Mouse (Mus musculus): ENCODE results near the gene Slc6a9. TPM values are rescaled to one million over a fixed set of nuclear protein-coding genes. Genes with fewer than 3 reads are reported as not detected.

Gene Slc6a9
- 0.50 TPM for polyA plus RNA-seq (2017; shearing (Covaris generic))

GRCm38 (mm10) chr4:117834457-117834844, at the start of gene Slc6a9:
TSS of gene Slc6a9 (plus strand) at chr4:117834506.

GRCm38 (mm10) chr4:117872471-117872886, 38.2 kb downstream of the Slc6a9 start, which contains the start of gene Ccdc24:
TSS of gene Ccdc24 (minus strand) at chr4:117872557.

GRCm38 (mm10) chr4:117882701-117883691, 48.7 kb downstream of the Slc6a9 start, which contains the start of gene B4galt2:
TSS of gene B4galt2 (minus strand) at chr4:117883487.

GRCm38 (mm10) chr4:117887133-117887532, 52.8 kb downstream of the Slc6a9 start, which contains the start of gene Atp6v0b:
TSS of gene Atp6v0b (minus strand) at chr4:117887333.

GRCm38 (mm10) chr4:117891738-117892161, 57.4 kb downstream of the Slc6a9 start, which contains the start of gene Dph2:
TSS of gene Dph2 (minus strand) at chr4:117892032.

GRCm38 (mm10) chr4:117914591-117915442, 80.5 kb downstream of the Slc6a9 start, which contains the start of gene Ipo13:
TSS of gene Ipo13 (minus strand) at chr4:117914999.

Other genes with a start within 250 kb of the Slc6a9 start
- gene Dmap1, start 152.2 kb upstream of the Slc6a9 start, polyA plus RNA-seq (2017; shearing (Covaris generic)), result 56.6 TPM
- gene Gm12845, start 110.1 kb upstream of the Slc6a9 start, polyA plus RNA-seq (2017; shearing (Covaris generic)), result not detected
- gene Klf17, start 68.9 kb upstream of the Slc6a9 start, polyA plus RNA-seq (2017; shearing (Covaris generic)), result not detected
- not detected for gene Ccdc24, start 38.1 kb downstream of the Slc6a9 start, polyA plus RNA-seq (2017; shearing (Covaris generic))
- not detected for gene B4galt2, start 49.0 kb downstream of the Slc6a9 start, polyA plus RNA-seq (2017; shearing (Covaris generic))
- 123 TPM for gene Atp6v0b, start 52.8 kb downstream of the Slc6a9 start, polyA plus RNA-seq (2017; shearing (Covaris generic))
- gene Dph2, start 57.5 kb downstream of the Slc6a9 start, polyA plus RNA-seq (2017; shearing (Covaris generic)), result 47.2 TPM
- 38.6 TPM for gene Ipo13, start 80.5 kb downstream of the Slc6a9 start, polyA plus RNA-seq (2017; shearing (Covaris generic))
- gene Artn, start 95.3 kb downstream of the Slc6a9 start, polyA plus RNA-seq (2017; shearing (Covaris generic)), result not detected